Mouse (Mus musculus) left cerebral cortex, postnatal 14 days (tissue): ENCODE results near the gene AC124108.1. TPM values are rescaled to one million over a fixed set of nuclear protein-coding genes. Genes with fewer than 3 reads are reported as not detected.
A peak's percentile ranks its signal among the peaks of the same experiment; 100 is the strongest.

Experiments used
- DNase-seq, 2 experiments: peaks; one replicate each; pipeline ENCODE4 v3.0.0; 2021 to 2022; ENCODE audit warnings: low spot score in 2 of 2, mixed read lengths in 1 of 2
- intact Hi-C: fragments of 180-260 bp; cut with DNase I; formaldehyde crosslinking; loops from one replicate; pipeline ENCODE4 v1.15.1; 2025
- total RNA-seq, 2 experiments: library from RNA; stranded (reverse); gene quantifications; 2 replicates each; pipeline ENCODE4 v1.2.3; 2021

Gene AC124108.1
- total RNA-seq, 2 experiments from 2014 or later: 3.7 to 3.9 TPM

DNA sequence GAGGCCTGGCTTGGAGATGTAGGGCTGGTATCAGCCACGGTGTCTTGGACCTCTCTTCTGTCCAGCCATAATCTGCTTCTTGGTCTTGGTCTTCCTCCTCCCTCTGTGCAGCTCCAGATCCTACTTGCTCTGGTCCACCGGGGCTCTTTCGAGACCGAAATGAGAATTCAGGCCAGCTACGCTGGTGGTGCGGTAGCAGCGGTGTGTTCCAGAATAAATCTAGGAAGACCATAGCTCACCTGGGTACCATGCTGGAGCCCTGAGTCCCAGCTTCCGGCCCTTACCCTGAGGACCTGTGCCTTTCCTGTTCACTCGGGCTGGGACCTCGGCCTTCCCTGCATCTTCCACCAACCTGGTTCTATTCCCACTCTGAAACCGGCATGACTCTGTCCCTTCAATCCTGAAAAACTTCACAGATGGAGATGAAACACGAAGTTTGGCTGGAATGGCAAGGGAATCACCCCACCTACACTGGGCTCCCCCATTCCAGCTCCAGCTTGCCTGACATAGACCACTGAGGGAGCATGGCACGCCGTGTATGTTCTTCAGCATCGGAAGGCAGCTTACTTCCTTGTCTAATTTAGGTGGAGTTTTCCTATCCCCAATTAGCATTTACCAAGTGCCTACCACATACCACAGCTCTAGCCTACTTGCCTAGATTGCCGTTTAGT, 7.3 kb downstream of the AC124108.1 start:
- intact Hi-C loops: no loop called here
- DNase-seq: no peak

GRCm38 (mm10) chr1:132199244-132199643, 8.0 kb downstream of the AC124108.1 start:
- DNase-seq: no peak
- intact Hi-C loops: no loop called here

GRCm38 (mm10) chr1:132199934-132200333, 8.7 kb downstream of the AC124108.1 start:
- DNase-seq: no peak
- intact Hi-C loops: no loop called here

- DNase-seq: peak; percentile 82 to 94
- intact Hi-C loops: no loop called here
Measured at GRCm38 (mm10) chr1:132200562-132201510, 9.6 kb downstream of the AC124108.1 start.

GRCm38 (mm10) chr1:132201511-132201860, 10.2 kb downstream of the AC124108.1 start:
- DNase-seq: no peak
- intact Hi-C loops: no loop called here

DNA sequence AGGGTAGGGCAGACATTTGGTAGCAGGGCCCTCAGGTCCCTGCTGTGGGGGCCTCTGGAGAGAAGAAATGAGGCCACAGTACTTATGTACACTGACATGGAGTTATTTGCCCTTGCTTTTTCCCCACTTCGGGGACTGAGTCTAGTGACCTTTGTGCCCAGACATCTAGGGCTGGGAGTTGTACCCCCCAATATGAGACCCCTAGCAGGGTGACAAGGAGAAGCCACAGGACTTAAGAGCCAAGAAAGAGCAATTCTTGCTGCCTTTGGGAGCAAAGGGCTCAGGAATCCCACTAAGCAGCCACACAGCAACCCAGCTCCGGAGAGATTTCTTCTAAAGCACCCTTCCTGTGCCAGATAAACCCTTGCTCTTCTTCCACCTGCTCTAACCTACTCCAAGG, 10.7 kb downstream of the AC124108.1 start:
- DNase-seq: no peak
- intact Hi-C loops: no loop called here

DNA sequence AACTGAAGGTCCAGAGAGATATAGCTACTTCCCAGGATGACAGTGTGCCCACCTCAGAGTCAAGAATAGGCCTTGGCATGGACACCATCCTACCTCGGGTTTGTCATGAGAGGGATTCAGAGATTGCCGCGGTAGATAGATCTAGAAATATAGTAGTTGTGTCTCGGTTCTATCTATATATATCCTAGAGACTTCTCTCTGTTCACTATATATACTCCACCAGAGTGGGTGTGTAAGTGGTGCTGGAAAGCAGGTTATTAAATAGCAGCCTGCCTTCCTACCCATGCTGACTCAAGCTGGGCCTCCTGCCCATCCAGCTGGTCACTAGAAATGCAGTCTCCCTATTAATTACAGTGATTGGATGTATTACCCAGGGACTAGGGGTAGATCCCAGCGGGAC, 11.5 kb downstream of the AC124108.1 start:
- DNase-seq: peak in 1 of 2 experiments; percentile 66
- intact Hi-C loops: no loop called here

DNA sequence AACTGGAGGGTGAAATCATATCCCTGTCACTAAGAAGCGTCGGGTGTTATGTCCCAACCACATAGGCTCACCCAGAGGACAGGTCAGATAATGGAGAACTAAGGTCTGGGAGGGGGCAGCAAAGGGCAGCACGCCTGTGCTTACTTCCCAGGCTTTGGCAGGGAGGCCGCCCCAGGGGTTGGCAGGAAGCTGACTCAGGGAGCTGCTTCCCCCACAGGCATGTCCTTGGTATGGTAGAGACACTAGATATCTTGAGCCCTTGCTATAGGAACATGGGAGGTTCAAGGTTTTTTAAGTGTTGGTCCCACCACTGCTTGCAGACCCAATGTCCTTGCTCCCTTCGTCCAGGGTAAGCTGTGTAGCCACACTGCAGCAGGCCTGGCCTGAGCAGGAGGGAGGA, 14.7 kb downstream of the AC124108.1 start:
- intact Hi-C loops: no loop called here
- no peak for DNase-seq

GRCm38 (mm10) chr1:132206828-132207227, 15.6 kb downstream of the AC124108.1 start:
- DNase-seq: no peak
- intact Hi-C loops: no loop called here

DNA sequence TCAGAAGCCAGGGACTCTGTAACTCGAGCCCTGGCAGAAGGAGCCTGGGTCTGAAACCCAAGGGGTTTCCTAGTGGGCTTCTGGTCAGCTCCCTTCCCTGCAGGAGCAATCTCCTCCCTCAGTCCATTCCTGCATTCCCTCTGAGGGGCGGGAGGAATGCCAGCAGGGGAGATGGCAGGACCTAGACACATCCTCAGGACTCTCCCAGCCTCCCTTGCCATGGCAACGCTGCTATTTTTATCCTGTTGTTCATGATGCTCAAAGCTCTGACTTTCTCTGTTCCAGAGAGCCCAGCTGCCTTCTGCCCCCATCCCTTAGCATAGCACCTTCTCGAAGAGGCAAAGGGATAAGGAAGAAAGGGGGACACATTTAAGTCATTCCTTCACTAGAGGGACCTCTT, 16.9 kb downstream of the AC124108.1 start:
- DNase-seq: peak; percentile 66 to 85
- intact Hi-C loops: no loop called here

- intact Hi-C loops: no loop called here
- no peak for DNase-seq
Measured at GRCm38 (mm10) chr1:132209400-132209799, 18.1 kb downstream of the AC124108.1 start.

GRCm38 (mm10) chr1:132210922-132211321, 19.7 kb downstream of the AC124108.1 start:
- intact Hi-C loops: loop anchor here (10.0 kb wide), 1 partner anchor 94 kb away; no protein-coding TSS in a partner anchor
- DNase-seq: peak in 1 of 2 experiments; percentile 70

GRCm38 (mm10) chr1:132211672-132212071, 20.4 kb downstream of the AC124108.1 start:
- intact Hi-C loops: loop anchor here (10.0 kb wide), 1 partner anchor 93 kb away; no protein-coding TSS in a partner anchor
- no peak for DNase-seq

GRCm38 (mm10) chr1:132212218-132212617, 21.0 kb downstream of the AC124108.1 start:
- intact Hi-C loops: loop anchor here (10.0 kb wide), 1 partner anchor 93 kb away; no protein-coding TSS in a partner anchor
- DNase-seq: peak; percentile 94 to 96

DNA sequence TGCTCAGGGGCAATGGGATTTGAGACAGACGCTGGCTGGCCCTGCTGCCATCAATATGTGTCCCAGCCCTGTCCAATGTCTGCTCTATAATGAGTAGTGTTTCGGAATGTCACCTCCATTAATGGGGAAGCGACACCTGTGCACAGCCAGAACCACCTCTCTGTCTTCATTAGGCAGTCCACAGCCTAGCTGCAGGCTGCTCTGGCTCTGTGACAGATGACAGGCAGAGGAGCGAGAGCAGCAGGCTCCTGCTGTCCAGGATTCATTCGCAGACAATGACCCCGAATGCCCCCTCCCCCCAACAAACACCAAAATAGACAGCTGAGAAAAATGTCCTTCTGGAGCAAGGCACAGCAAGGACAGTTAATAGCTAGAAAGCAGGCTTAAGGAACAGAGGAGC, 21.8 kb downstream of the AC124108.1 start:
- DNase-seq: no peak
- intact Hi-C loops: loop anchor here (10.0 kb wide), 1 partner anchor 92 kb away; no protein-coding TSS in a partner anchor

DNA sequence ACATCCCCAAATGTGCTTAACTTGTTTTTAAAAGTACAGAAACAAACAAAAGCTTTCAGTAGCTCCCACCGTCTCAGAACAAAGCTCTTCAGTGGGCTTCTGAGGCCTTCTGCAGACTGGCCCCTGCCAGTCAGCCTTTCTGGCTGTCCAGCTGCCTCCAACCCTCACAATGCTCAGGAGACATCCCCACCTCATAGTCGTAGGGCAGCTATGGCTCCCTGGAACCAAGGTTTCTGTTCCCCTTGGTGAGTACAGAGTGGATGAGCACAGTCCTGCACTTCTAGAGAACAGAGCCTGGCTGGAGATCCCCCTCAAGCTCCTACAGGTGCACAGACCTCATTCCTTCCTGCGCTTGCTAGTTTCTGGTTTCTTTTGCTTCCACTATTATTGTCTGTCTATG, 25.0 kb downstream of the AC124108.1 start:
- no peak for DNase-seq
- intact Hi-C loops: loop anchor here (10.0 kb wide), 1 partner anchor 89 kb away; no protein-coding TSS in a partner anchor

DNA sequence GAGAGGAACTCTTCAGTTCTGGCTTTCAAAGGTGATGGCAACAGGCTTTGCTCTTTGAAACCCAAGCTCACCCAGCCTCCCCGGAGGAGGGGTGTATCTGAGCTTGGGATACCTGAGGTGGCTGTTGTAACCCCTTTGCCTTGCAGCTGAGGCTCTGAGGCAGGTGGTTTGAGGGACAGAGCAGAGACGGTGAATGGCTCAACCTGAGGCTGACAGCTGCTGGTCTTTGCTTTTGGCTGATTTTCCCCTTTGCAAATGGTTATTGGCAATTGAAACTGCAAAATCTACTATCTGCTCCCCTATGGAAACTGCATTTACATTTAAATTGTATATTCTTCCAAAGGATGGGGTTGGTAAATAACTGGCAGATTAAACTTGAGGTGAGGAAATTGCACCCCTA, 30.4 kb downstream of the AC124108.1 start:
- intact Hi-C loops: no loop called here
- DNase-seq: no peak

DNA sequence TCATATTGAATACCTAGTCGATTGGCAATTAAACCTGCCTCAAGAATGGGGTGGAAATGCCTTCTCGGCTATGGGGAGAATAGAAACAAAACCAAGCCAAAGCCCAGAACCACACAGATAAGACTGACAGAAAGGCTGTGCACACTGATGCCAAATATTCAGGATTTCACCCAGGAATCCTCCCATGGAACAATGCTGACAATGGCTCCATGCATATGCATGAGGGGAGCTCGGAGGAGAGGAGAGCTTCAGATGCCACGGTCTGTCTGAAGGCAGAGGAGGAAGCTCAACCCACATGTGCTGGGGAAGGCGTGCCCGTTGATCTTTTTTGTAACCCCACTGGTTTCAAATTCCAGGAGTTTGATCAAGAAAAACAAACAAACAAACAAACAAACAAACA, 30.9 kb downstream of the AC124108.1 start:
- intact Hi-C loops: no loop called here
- no peak for DNase-seq

DNA sequence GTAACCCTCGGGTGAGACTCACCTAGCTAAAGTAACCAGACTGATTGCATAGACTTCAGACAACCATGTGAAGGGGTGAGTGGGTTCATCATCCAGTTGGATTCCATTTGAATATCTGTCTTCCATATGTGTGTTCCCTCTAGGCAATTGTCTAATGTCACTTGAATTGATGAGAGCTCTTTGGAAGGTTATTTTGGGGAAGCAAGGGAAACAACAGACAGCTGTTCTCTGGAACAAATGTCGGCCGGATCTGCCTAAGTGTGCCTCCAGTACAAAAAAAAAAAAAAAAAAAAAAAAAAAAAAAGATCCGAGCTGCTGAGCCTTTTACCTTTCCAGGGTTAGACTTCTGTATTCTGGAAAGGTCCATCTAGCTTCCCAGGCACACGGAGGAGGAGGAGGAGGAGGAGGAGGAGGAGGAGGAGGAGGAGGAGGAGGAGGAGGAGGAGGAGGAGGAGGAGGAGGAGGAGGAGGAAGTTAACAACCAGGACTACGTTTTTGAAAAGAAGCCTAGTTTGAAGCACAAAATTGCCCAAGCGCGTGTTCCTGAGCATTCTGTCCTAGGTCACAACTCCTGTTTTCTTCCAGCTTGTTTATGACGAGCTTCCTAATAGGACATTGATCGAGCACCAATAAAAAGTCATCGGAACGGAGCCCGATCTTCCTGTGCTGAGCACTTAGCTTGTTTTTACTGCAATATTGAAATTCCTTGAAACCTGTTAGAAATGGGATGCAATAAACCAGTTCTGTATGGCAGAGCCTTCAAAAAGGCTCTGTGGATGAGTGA, 35.2 kb downstream of the AC124108.1 start:
- no peak for DNase-seq
- intact Hi-C loops: no loop called here

GRCm38 (mm10) chr1:132229667-132230066, 38.4 kb downstream of the AC124108.1 start, which contains the start of gene Gm10188:
Gene Gm10188, minus strand, starts transcription at chr1:132229767.
- intact Hi-C loops: no loop called here
- DNase-seq: no peak
